Mouse (Mus musculus) spleen, adult 2 months (tissue): ENCODE results near the gene Tarbp2. TPM values are rescaled to one million over a fixed set of nuclear protein-coding genes. Genes with fewer than 3 reads are reported as not detected.

Source experiments
- DNase-seq, 2 experiments: peaks; one replicate each; pipeline versions ENCODE4 v3.0.0 to v3.0.0-alpha.2; 2012 to 2021; ENCODE audit warnings: low spot score in 2 of 2, low read depth in 1 of 2
- H3K27ac ChIP-seq: fragments of 200-500 bp; 2 replicates; pipeline ENCODE4 v1.5.1; 2012; ENCODE audit warnings: low read length, inconsistent platforms; ENCODE audit not compliant: insufficient read depth
- H3K27me3 ChIP-seq: fragments of 200-500 bp; 2 replicates; pipeline ENCODE4 v1.6.1; 2012; ENCODE audit warnings: mild to moderate bottlenecking, moderate library complexity, low read length, inconsistent platforms; ENCODE audit not compliant: control insufficient read depth, insufficient read depth
- H3K36me3 ChIP-seq: fragments of 200-500 bp; 2 replicates; pipeline ENCODE4 v1.6.1; 2012; ENCODE audit warnings: mild to moderate bottlenecking, low read length, inconsistent platforms; ENCODE audit not compliant: control insufficient read depth, insufficient read depth
- H3K4me1 ChIP-seq: fragments of 200-500 bp; 2 replicates; pipeline ENCODE4 v1.6.1; 2011; ENCODE audit warnings: inconsistent platforms; ENCODE audit not compliant: control insufficient read depth, insufficient read depth, insufficient read length
- H3K4me3 ChIP-seq: fragments of 200-500 bp; 2 replicates; pipeline ENCODE4 v1.5.1; 2011; ENCODE audit warnings: mild to moderate bottlenecking, inconsistent platforms; ENCODE audit not compliant: insufficient read depth, insufficient read length; ENCODE audit errors: extremely low read depth
- CTCF ChIP-seq: fragments of 200-500 bp; IDR thresholded peaks from 2 replicates; pipeline ENCODE4 v1.5.1; 2011; ENCODE audit warnings: mild to moderate bottlenecking, inconsistent platforms; ENCODE audit not compliant: insufficient read depth, insufficient read length, insufficient replicate concordance; ENCODE audit errors: extremely low read depth
- POLR2A ChIP-seq: fragments of 200-500 bp; IDR thresholded peaks from 2 replicates; pipeline ENCODE4 v1.6.1; 2011; ENCODE audit warnings: low read depth, low read length, inconsistent platforms
- WGBS: fragments of 180-500 bp; shearing (Covaris S2); methylation state at CpG from one replicate; pipeline ENCODE4 v1.1.7; 2018; 5-methylcytosine and 5-hydroxymethylcytosine counted together
- polyA plus RNA-seq: library from polyadenylated mRNA; depleted of rRNA; stranded (reverse); fragments of >200 nt; gene quantifications from 2 replicates; pipeline ENCODE4 v1.2.3, GENCODE M21; 2012

Gene Tarbp2
- polyA plus RNA-seq, 1 experiment: 53.9 TPM

DNA sequence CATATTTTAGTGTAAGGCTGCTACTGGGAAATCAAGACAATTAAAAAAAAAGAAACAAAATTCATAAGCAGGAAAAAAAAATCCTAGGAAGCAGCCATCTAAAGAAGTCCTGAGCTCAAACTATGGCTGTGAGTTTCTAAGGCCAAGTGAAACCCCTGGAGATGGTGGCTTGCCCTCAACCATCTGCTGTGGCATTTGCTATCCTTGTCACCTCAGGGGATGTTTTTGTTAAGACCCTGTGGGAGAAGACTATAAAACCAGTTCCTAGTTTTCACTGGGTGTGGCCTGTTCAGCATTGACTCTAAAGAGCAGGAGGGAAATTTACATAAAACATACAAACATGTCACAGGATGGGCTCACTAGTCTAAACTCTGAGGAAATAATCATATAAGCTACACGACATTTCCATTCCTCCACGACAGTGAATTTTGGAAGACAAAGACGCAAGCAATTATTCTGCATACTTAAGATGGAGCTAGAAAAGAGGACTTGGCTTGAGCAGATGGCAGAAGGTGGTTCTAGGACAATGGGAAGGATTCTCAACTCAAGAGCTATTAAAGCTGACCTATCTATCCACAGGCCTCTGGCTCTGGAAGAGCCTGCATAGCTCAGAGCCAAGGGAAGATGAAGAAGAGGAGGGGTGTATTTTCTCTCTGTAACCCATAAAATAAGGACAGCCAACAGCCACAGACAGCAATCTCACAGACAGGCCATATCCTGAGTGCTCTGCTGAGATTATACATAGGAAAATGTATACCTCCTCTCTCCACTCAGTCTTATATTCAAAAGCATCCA is 14.3 kb downstream of the Tarbp2 start:
- 95% methylated on average over 3 of the region's 3 CpGs for WGBS
- peaks cover 51% of the 10 kb centered on the region for H3K36me3 ChIP-seq
- no peak overlapping the region for H3K27ac ChIP-seq
- H3K27me3 ChIP-seq: no peaks in the 10 kb centered on the region
- TF ChIP-seq POLR2A: no peak
- TF ChIP-seq CTCF: no peak
- H3K4me1 ChIP-seq: no peaks in the 10 kb centered on the region
- DNase-seq: no peak
- H3K4me3 ChIP-seq: no peak overlapping the region

DNA sequence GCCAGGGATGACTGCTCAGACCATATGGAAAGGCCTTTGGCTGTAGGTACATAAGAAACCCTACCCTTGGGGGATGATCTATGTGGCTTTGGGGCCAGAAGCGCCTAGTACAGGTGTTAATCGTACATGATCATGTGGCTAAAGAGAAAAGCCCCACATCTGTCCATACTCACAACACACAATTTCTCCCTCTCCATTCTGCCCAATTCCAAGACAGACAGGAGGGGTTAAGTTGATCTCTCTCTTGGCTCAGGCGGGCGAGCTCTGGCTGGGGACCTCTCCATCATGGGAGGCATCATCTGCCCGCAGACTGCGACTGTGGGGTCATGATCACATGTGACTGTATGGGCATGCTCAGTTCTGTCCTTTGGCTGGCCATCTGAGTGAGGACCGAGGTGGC is 15.9 kb downstream of the Tarbp2 start:
- Histone ChIP-seq H3K27ac (no peak overlapping the region), H3K4me3 (no peak overlapping the region), H3K27me3 (no peaks in the 10 kb centered on the region), H3K4me1 (no peaks in the 10 kb centered on the region), H3K36me3 (peaks cover 51% of the 10 kb centered on the region)
- TF ChIP-seq CTCF: no peak
- TF ChIP-seq POLR2A: no peak
- DNase-seq: no peak
- WGBS: 92% methylated on average over 7 of the region's 7 CpGs

DNA sequence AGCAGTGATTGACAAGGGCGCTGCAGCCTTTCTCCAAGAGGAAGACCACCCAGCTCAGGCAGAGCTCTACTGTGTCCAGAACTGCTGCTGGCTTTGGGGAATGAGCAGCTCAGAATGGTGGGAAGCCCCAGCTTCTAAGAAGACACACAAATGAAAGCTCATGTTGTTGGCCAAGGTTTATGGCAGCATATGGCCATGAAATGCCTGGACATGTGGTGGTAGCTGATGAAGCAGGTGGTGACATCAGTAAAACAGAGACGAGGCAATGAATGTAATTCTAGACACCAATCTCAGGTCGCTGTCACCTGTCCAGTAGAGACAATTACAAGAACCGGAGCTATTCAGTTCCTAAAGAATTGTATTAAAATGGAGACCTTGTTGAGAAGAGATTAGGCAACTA is 26.8 kb downstream of the Tarbp2 start:
- Histone ChIP-seq H3K4me1 (no peaks in the 10 kb centered on the region), H3K4me3 (no peak overlapping the region), H3K36me3 (peaks cover 31% of the 10 kb centered on the region), H3K27me3 (no peaks in the 10 kb centered on the region), H3K27ac (no peak overlapping the region)
- 93% methylated on average over 4 of the region's 4 CpGs for WGBS
- TF ChIP-seq CTCF (no peak), POLR2A (no peak)
- no peak for DNase-seq

DNA sequence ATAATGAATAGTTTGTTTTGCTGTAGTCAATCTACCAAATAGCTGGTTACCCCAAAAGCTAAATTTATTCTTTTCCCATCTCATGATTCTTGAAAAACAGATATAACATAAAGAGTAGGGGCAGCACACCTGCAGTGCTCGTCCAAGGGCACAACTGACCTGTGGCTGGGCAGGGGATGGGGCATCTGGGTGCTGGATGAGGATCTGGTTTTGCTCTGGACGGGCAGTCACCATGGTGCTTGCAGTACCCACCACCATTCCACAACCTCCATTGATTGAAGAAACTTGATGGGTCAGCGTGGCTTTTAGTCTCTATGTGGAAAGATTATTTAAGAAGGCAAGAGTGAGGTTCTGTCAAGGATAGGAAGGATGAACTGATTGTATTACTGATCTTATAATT is 28.3 kb downstream of the Tarbp2 start:
- TF ChIP-seq CTCF (no peak), POLR2A (no peak)
- WGBS: 93% methylated on average over 3 of the region's 3 CpGs

DNA sequence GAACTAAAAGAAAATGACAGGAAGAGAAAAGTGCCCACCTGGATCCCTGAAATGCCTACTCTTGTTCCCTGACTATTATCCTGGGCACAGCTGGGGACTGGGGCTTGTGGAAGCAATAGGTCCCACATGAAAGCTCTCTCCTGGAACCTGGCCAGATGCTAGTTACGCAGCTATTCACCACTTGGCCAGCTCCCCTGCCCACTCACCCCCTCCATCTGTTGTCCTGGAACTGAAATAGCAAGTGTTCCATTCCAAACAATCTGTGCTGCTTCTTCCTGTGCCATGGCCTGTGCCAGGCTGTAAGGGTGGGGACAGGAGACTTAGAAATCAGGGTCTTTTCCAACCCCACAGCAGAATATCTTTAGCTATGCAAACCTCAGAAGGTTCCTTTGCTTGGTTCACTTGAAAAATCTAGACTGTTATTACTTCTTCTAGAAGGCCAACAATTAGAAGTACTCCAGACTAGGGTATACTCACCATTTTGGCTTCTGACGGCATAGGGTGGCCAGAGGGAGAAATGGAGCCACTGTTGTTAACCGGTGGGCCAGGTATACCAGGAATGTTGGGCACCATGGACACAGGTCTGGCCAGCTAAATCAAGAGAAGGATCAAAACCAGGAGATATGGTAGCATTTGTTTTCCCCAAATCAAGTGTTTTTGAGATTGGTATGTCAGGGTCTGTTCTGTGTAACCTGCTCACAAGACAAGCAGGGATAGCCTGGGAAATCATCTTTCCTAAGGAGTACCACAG is 28.9 kb downstream of the Tarbp2 start:
- H3K4me1 ChIP-seq: no peaks in the 10 kb centered on the region
- H3K4me3 ChIP-seq: no peak overlapping the region
- H3K27ac ChIP-seq: no peak overlapping the region
- WGBS: 91% methylated on average over 3 of the region's 3 CpGs
- H3K27me3 ChIP-seq: no peaks in the 10 kb centered on the region
- DNase-seq: no peak
- TF ChIP-seq POLR2A (no peak), CTCF (no peak)
- peaks cover 26% of the 10 kb centered on the region for H3K36me3 ChIP-seq

More for the DNA sequence above, 28.3 kb downstream of the Tarbp2 start:
- H3K36me3 ChIP-seq: peaks cover 25% of the 10 kb centered on the region
- H3K4me1 ChIP-seq: no peaks in the 10 kb centered on the region
- no peak for DNase-seq
- no peak overlapping the region for H3K27ac ChIP-seq
- H3K27me3 ChIP-seq: no peaks in the 10 kb centered on the region
- no peak overlapping the region for H3K4me3 ChIP-seq

DNA sequence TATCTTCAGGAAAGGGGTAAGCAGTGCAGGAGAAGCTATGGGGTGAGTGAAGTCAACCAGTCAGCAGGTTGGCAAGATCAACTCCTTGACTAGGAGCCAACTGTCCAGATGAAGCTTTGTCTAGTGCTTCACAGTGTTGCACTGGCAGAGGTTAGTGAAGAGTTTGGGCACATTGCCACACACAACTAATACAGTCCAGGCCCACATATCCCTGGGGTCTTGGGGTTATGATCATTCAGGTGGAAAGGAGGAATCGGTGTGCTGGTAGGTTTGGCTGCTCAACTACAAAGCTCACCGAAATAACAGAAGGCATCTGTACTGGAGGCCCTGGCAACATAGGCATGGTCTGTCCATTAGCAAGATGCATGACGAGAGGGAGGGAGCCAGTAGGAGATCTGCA is 29.5 kb downstream of the Tarbp2 start:
- DNase-seq: no peak
- 80% methylated on average over 3 of the region's 3 CpGs for WGBS
- Histone ChIP-seq H3K27ac (no peak overlapping the region), H3K4me1 (no peaks in the 10 kb centered on the region), H3K4me3 (no peak overlapping the region), H3K36me3 (peaks cover 28% of the 10 kb centered on the region), H3K27me3 (no peaks in the 10 kb centered on the region)
- TF ChIP-seq POLR2A (no peak), CTCF (no peak)

DNA sequence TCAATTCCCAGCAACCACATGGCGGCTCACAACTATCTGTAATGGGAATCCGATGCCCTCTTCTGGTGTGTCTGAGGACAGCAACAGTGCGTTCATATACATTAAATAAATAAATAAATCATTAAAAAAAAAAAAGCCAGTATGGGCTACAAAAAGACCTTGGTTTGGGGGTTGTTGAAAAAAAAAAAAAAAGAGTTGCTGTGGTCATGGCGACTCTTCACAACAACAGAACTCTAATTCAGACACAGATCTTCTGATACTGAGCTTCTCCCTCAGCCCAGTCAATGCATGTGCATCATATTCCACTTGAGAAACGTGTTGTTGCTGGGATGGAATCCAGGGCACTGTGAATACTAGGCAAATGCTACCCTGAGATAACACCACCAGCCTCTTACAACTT is 34.6 kb downstream of the Tarbp2 start:
- 93% methylated on average over 5 of the region's 5 CpGs for WGBS
- no peak overlapping the region for H3K27ac ChIP-seq
- TF ChIP-seq CTCF: no peak
- H3K27me3 ChIP-seq: no peaks in the 10 kb centered on the region
- no peak overlapping the region for H3K4me3 ChIP-seq
- peaks cover 30% of the 10 kb centered on the region for H3K36me3 ChIP-seq
- DNase-seq: no peak
- no peaks in the 10 kb centered on the region for H3K4me1 ChIP-seq
